Mouse (Mus musculus): Measurements from ENCODE around the gene Ccl12.

The Ccl12 gene

GRCm38 (mm10) chr11:82139492-82140094 is 37.9 kb downstream of the Ccl12 start:
- DNase-seq = no peak
